Mouse (Mus musculus) midbrain, embryonic 12.5 days (tissue): Measurements from ENCODE around the gene Prdm9. TPM values are rescaled to one million over a fixed set of nuclear protein-coding genes. Genes with fewer than 3 reads are reported as not detected.
A peak's percentile ranks its signal among the peaks of the same experiment; 100 is the strongest.
"Not testable (repeated sequence)": the region's sequence is repeated elsewhere in the genome, so short reads cannot be mapped to it uniquely, and the experiment has no call there.

Experiments used
- ATAC-seq: fragments of 200-750 bp; cut with Nextera tagmentation; 2 replicates; pipeline ENCODE4 v1.8.0; 2017; ENCODE audit warnings: low read depth, moderate TSS enrichment, moderate library complexity; ENCODE audit not compliant: low FRiP score
- H3K27ac ChIP-seq: fragments of 300-500 bp; sonication (generic); replicated peaks from 2 replicates; pipeline ENCODE4 v1.5.1; 2016; ENCODE audit warnings: mild to moderate bottlenecking
- H3K27me3 ChIP-seq: fragments of 300-500 bp; sonication (generic); 2 replicates; pipeline ENCODE4 v1.6.1; 2016; ENCODE audit warnings: mild to moderate bottlenecking
- H3K36me3 ChIP-seq: fragments of 300-500 bp; sonication (generic); 2 replicates; pipeline ENCODE4 v1.6.1; 2016
- H3K4me1 ChIP-seq: fragments of 300-500 bp; sonication (generic); 2 replicates; pipeline ENCODE4 v1.6.1; 2016
- H3K4me2 ChIP-seq: fragments of 300-500 bp; sonication (generic); replicated peaks from 2 replicates; pipeline ENCODE4 v1.6.1; 2016; ENCODE audit warnings: mild to moderate bottlenecking, moderate library complexity
- H3K4me3 ChIP-seq: fragments of 300-500 bp; sonication (generic); 2 replicates; pipeline ENCODE4 v1.5.1; 2016; ENCODE audit warnings: mild to moderate bottlenecking
- H3K9ac ChIP-seq: fragments of 300-500 bp; sonication (generic); replicated peaks from 2 replicates; pipeline ENCODE4 v1.6.1; 2016; ENCODE audit warnings: mild to moderate bottlenecking, moderate library complexity
- H3K9me3 ChIP-seq: fragments of 300-500 bp; sonication (generic); 2 replicates; pipeline ENCODE4 v1.6.1; 2016; ENCODE audit warnings: mild to moderate bottlenecking
- WGBS: fragments of 180-500 bp; shearing (Covaris S2); methylation state at CpG from one replicate; pipeline ENCODE4 v1.1.7; 2016; 5-methylcytosine and 5-hydroxymethylcytosine counted together
- polyA plus RNA-seq: library from polyadenylated mRNA; unstranded; fragments of >200 nt; fragmentation: Nextera tagmentation; extraction: Ambion mirVana; gene quantifications from 2 replicates; pipeline ENCODE4 v1.2.1, GENCODE M21; 2016

The Prdm9 gene
- polyA plus RNA-seq, 1 experiment from 2014 or later, result 3.8 TPM

DNA sequence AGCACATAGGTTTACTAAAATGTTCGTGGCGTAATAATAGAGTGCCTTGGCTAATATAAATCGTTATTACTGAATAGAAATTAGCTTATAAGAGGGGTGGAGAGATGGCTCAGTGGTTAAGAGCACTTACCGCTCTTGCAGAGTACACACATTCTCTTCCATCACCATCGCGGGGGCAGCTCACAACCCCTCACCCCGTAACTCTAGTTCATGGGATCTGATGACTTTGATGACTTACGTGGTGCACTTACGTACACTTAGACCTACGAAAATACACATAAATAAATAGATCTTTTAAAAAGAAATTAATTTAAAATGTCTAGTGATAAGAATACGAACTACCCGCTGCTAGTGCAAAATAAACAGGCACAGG, 760 bp upstream of the Prdm9 start:
- Histone ChIP-seq H3K4me1 (no peaks in the 10 kb centered on the region), H3K27ac (peak overlapping the region; percentile 39; the same call in 1 of the 2 replicates), H3K9ac (no peak overlapping the region), H3K4me3 (peak overlapping the region; percentile 64), H3K27me3 (peaks cover 5% of the 10 kb centered on the region; the same call in 1 of the 2 replicates), H3K36me3 (no peaks in the 10 kb centered on the region), H3K4me2 (peak overlapping the region; percentile 63), H3K9me3 (no peaks in the 10 kb centered on the region)
- no peak; the same call in 1 of the 2 replicates for ATAC-seq
- WGBS, result 48% methylated on average over 12 of the region's 12 CpGs

DNA sequence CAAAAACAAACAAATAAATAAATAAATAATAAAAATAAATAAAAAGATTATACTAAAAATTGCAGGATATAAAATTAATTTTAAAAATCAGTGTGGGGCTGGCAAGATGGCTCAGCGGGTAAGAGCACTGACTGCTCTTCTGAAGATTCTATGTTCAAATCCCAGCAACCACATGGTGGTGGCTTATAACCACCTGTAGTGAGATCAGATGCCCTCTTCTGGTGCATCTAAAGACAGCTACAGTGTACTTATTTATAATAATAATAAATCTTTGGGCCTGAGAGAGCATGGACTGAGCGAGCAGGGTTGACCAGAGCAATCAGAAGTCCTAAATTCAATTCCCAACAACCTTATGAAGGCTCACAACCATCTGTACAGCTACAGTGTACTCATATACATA, 4.2 kb downstream of the Prdm9 start:
- no peak overlapping the region for H3K4me2 ChIP-seq
- H3K9me3 ChIP-seq, result no peaks in the 10 kb centered on the region
- peaks cover 5% of the 10 kb centered on the region; the same call in 1 of the 2 replicates for H3K27me3 ChIP-seq
- 87% methylated on average over 2 of the region's 2 CpGs for WGBS
- no peak overlapping the region for H3K4me3 ChIP-seq
- ATAC-seq, result no peak
- no peaks in the 10 kb centered on the region for H3K36me3 ChIP-seq
- no peaks in the 10 kb centered on the region for H3K4me1 ChIP-seq
- H3K9ac ChIP-seq, result no peak overlapping the region
- no peak overlapping the region for H3K27ac ChIP-seq

DNA sequence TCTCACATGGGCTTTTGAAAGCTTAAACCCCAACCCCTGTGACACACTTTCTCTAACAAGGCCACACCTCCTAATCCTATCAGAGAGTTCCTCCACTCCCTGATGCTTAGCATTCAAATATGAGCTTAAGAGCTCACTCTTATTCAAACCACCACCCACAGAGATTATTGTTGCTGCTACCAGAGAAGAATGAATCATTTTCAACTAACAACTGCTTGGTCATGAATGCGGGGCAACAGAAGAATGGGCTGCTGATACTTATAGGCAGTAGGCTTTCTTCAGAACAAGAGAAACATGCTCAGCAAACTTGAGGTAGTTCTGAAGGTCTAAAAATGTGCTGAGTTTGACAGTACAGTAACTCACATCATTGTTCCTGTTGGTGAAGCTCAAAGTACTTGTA, 14.4 kb downstream of the Prdm9 start:
- Histone ChIP-seq H3K27ac (no peak overlapping the region), H3K9ac (no peak overlapping the region), H3K36me3 (no peaks in the 10 kb centered on the region), H3K27me3 (no peaks in the 10 kb centered on the region), H3K4me3 (no peak overlapping the region), H3K9me3 (no peaks in the 10 kb centered on the region), H3K4me2 (no peak overlapping the region), H3K4me1 (no peaks in the 10 kb centered on the region)
- 29% methylated on average over 1 of the region's 1 CpGs for WGBS
- ATAC-seq, result no peak

DNA sequence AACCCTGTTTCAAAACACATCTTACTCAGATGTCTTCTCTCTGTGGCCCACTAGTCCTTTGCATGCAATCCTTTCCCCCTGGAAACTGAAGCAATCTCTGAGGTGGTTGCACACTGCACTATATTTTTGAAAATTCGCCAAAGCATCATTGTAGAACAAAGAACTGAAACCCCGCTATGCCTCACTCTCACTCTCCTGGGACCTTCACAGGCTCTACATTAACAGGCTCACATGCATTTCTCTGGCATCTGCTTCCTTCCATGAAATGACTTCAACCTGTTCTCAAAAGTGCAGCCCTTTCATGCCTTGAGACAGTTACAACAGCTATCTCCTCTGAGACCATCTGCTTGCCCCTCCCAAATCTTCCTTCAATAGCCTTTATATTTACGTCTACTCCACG, 17.7 kb downstream of the Prdm9 start:
- H3K4me3 ChIP-seq, result no peak overlapping the region
- no peaks in the 10 kb centered on the region for H3K27me3 ChIP-seq
- ATAC-seq, result no peak
- no peaks in the 10 kb centered on the region for H3K9me3 ChIP-seq
- H3K4me2 ChIP-seq, result no peak overlapping the region
- H3K4me1 ChIP-seq, result no peaks in the 10 kb centered on the region
- whole genome bisulfite sequencing, result 81% methylated on average over 4 of the region's 4 CpGs
- H3K36me3 ChIP-seq, result no peaks in the 10 kb centered on the region
- H3K27ac ChIP-seq, result no peak overlapping the region
- no peak overlapping the region for H3K9ac ChIP-seq

DNA sequence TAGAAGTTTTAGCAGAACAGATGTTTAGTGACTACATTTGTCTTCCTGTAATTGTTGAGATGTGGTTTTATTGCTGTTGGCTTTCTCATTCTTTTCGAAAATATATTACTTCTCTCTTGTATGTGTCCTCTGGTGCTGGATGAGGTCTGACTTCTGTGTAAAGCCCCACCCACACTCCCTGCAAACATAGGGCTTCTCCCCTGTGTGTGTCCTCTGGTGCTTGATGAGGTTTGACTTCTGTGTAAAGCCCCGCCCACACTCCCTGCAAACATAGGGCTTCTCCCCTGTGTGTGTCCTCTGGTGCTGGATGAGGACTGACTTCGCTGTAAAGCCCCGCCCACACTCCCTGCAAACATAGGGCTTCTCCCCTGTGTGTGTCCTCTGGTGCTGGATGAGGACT, 20.3 kb downstream of the Prdm9 start:
- H3K9ac ChIP-seq, H3K4me1 ChIP-seq, H3K27me3 ChIP-seq, H3K36me3 ChIP-seq, H3K4me2 ChIP-seq, H3K9me3 ChIP-seq, ATAC-seq, H3K4me3 ChIP-seq, H3K27ac ChIP-seq: not testable (repeated sequence)
- 66% methylated on average over 4 of the region's 4 CpGs for WGBS

DNA sequence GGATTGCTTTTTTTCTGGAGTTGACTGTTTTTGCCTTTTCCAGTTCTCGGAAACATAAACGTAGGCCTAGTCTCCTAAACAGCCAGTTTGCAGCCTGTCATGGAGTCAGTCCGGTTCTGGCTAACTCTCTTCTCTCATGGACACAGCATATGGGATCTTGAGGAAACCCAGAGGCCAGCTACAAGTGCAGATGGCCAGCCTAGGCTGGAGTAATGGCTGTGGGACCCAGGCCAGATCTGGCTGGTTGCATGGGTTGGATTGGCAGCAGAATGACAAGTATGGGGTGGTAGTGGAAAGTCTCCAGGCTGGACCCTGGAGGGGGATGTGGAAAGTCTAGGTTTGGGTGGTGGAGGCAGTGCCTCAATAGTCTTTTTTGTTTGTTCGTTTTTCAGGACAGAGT, 23.8 kb downstream of the Prdm9 start:
- no peak overlapping the region for H3K4me2 ChIP-seq
- H3K9me3 ChIP-seq, result no peaks in the 10 kb centered on the region
- peaks cover 8% of the 10 kb centered on the region for H3K27me3 ChIP-seq
- no peak overlapping the region for H3K4me3 ChIP-seq
- no peak overlapping the region for H3K27ac ChIP-seq
- ATAC-seq, result no peak
- no peaks in the 10 kb centered on the region for H3K4me1 ChIP-seq
- H3K36me3 ChIP-seq, result no peaks in the 10 kb centered on the region
- WGBS, result 65% methylated on average over 4 of the region's 4 CpGs
- H3K9ac ChIP-seq, result no peak overlapping the region

DNA sequence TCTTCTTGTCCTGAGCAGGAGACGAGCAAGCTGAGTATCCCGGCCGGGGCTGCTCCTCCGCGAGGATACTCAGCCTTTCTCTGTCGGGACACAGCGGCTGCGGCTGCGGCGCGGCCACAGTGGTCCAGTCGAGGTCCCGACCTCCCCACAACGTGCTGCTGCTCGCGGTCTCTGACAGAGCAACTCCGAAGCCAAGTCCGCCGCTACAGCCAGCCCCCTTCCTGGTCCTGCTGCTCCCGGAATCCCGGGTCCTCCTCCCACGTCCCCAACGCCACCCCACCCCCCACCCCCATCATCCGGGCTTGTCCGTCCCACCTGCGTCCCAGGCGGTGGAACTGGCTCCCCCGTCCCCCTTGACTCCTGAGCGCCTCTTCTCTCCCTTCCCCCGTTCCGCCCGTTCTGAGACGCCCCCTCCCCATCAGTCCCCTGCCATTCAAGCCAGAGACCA, 27.7 kb downstream of the Prdm9 start:
- peak overlapping the region; percentile 88 for H3K4me2 ChIP-seq
- H3K4me1 ChIP-seq, result no peaks in the 10 kb centered on the region
- WGBS, result under 1% methylated on average over 33 of the region's 33 CpGs
- H3K9ac ChIP-seq, result peak overlapping the region; percentile 62
- H3K27ac ChIP-seq, result no peak overlapping the region
- peak; percentile 76 for ATAC-seq
- peak overlapping the region; percentile 53 for H3K4me3 ChIP-seq
- H3K36me3 ChIP-seq, result no peaks in the 10 kb centered on the region
- H3K27me3 ChIP-seq, result peaks cover 13% of the 10 kb centered on the region
- H3K9me3 ChIP-seq, result no peaks in the 10 kb centered on the region

DNA sequence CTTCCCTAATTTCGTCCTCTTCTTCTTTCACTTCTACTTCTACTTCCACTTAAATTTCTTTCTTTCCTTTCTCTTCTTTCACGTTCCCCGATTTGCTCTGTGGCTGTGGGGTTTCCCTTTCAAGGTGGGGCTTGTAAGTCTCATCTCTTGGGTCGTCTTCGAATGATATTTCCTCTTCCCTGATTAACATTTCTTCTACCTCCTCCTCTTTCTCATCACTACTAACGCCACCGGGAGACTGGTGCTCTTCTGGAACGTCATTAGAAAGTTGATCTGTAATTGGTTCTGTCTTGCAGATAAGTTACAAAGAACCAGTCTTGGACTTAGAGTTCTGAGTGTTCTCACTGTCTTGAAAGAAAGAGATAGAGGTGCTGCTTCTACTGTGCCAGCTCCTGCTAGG, 28.2 kb downstream of the Prdm9 start:
- Histone ChIP-seq H3K9me3 (no peaks in the 10 kb centered on the region), H3K4me2 (peak overlapping the region; percentile 88), H3K27ac (no peak overlapping the region), H3K4me3 (peak overlapping the region; percentile 53), H3K4me1 (no peaks in the 10 kb centered on the region), H3K27me3 (peaks cover 13% of the 10 kb centered on the region), H3K36me3 (no peaks in the 10 kb centered on the region), H3K9ac (0 out of 2 replicates have a peak overlapping the region, but pooled peaks have one; percentile 6)
- no peak for ATAC-seq
- 18% methylated on average over 8 of the region's 8 CpGs for WGBS

DNA sequence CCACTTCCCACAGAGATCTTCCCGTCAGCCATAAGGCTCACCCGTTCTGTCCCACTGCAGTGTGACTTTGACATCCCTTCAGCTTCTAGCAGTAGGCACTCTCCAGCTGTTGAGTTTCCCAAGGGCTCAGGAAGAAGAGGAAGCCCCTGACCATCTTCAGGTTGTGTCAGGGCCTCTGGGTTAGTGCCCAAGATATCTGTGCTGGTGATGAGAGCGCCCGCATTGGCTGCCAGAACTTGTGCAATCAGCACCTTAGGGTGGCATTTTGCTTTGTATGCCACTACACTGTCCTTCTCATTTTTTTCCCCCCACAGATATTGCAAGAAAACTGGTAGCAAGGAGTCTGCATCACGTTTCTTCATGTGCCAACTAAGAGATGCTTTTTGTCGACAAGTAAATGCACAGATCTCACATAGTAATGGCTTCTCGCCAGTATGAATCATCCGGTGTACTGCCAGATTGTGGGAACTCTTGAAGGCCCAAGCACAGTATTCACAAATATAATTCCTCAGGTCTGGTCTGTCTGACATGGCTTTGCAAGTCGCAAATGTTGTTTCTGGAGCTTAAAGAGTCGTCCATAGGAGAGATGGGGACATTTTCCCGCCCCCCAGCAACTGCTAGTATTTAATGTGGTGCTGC, 28.9 kb downstream of the Prdm9 start:
- Histone ChIP-seq H3K4me2 (no peak overlapping the region), H3K36me3 (no peaks in the 10 kb centered on the region), H3K4me3 (no peak overlapping the region), H3K9ac (no peak overlapping the region), H3K27ac (no peak overlapping the region), H3K27me3 (peaks cover 13% of the 10 kb centered on the region), H3K9me3 (no peaks in the 10 kb centered on the region), H3K4me1 (no peaks in the 10 kb centered on the region)
- WGBS, result 73% methylated on average over 11 of the region's 11 CpGs
- no peak for ATAC-seq

DNA sequence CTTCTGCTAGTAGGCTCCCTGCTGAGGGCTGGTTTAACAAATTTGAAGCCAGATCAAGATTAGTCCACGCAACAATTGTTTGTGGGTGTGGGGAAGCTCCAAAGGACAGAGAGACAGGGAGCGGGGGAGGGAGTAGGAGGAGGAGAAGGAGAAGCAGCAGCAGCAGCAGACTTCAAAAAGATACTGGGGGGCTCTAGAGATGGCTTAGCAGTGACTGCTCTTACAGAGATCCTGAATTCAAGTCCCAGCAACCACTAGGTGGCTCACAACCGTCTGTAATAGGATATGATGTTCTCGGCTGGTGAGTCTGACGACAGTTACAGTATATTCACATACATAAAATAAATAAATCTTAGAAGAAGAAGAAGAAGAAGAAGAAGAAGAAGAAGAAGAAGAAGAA, 34.0 kb downstream of the Prdm9 start:
- H3K4me2 ChIP-seq, result no peak overlapping the region
- peaks cover 3% of the 10 kb centered on the region for H3K27me3 ChIP-seq
- no peak overlapping the region for H3K27ac ChIP-seq
- WGBS, result 2% methylated on average over 5 of the region's 5 CpGs
- no peak overlapping the region for H3K4me3 ChIP-seq
- H3K36me3 ChIP-seq, result 0 out of 2 replicates have a peak, but pooled peaks cover under 1% of the 10 kb centered on the region
- H3K9ac ChIP-seq, result no peak overlapping the region
- no peaks in the 10 kb centered on the region for H3K9me3 ChIP-seq
- ATAC-seq, result no peak
- H3K4me1 ChIP-seq, result peaks cover 18% of the 10 kb centered on the region

DNA sequence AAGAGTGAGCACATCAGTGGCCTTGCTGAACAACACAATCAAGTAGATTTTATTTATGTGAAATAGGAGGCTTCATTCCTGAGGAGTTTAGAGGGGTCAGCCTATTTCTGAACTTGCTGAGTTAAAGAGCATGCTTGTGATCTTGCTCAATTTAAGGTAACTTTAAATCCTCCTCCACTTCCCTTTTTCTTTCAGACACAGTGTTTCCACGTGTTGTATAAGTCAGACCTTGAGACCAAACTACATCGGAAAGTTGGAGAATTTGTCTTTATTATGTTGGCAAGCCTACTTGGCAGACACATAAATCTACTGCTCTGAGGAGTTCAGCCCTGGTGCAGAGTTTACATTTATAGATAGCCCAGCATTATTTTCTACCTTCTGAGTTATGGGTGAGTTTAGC, 35.3 kb downstream of the Prdm9 start:
- Histone ChIP-seq H3K4me2 (no peak overlapping the region), H3K36me3 (peaks cover 13% of the 10 kb centered on the region), H3K27me3 (no peaks in the 10 kb centered on the region), H3K9ac (no peak overlapping the region), H3K9me3 (no peaks in the 10 kb centered on the region), H3K4me1 (peaks cover 18% of the 10 kb centered on the region), H3K27ac (no peak overlapping the region), H3K4me3 (no peak overlapping the region)
- no peak for ATAC-seq
- 87% methylated on average over 2 of the region's 2 CpGs for WGBS

DNA sequence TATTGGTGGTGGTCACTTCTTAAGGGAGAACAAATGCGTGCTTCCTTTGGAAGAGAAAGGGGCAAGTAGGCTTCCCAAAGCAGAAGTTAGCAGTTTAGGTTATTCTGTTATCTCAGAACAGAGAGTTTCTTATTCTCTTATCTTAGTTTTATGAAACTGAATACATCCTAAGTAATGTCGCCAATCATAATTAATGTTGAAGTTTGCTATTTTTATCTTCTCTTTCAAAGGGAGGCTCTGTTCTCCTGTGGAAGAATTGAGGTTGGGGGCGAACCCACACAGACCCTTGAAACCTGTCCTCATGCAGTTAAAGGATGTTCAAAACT, 36.4 kb downstream of the Prdm9 start:
- 65% methylated on average over 3 of the region's 3 CpGs for WGBS
- no peak for ATAC-seq
- H3K27me3 ChIP-seq, result no peaks in the 10 kb centered on the region
- peaks cover 18% of the 10 kb centered on the region for H3K4me1 ChIP-seq
- H3K4me3 ChIP-seq, result peak overlapping the region; percentile 96
- no peaks in the 10 kb centered on the region for H3K9me3 ChIP-seq
- H3K9ac ChIP-seq, result peak overlapping the region; percentile 92
- H3K27ac ChIP-seq, result peak overlapping the region; percentile 85
- H3K4me2 ChIP-seq, result peak overlapping the region; percentile 76
- H3K36me3 ChIP-seq, result peaks cover 21% of the 10 kb centered on the region
